Mouse (Mus musculus) ES-E14 (cell line): ENCODE measurements at regions not wholly inside any gene's neighbourhood (a gene's known extent, or its start where the extent isn't known, plus 50 kb on each side); places are given as distances from the start of the nearest gene placed in this dataset.

Experiments
- DNase-seq: peaks from one replicate; pipeline ENCODE4 v3.0.0-alpha.2; 2013; ENCODE audit warnings: low read depth, low spot score
- H3K27ac ChIP-seq: 2 replicates; pipeline ENCODE4 v1.5.1; 2012; ENCODE audit warnings: low read depth, mild to moderate bottlenecking, low read length, moderate library complexity, mixed read lengths; ENCODE audit not compliant: poor library complexity, insufficient read depth, severe bottlenecking
- H3K36me3 ChIP-seq: 2 replicates; pipeline ENCODE4 v1.6.1; 2012; ENCODE audit warnings: mild to moderate bottlenecking, low read length, moderate library complexity, mixed read lengths; ENCODE audit not compliant: control insufficient read depth, poor library complexity, insufficient read depth, severe bottlenecking
- H3K4me1 ChIP-seq, 2 experiments: fragments of 150-350 bp in 1 of 2; sonication (generic) in 1 of 2; 2 replicates each; pipeline ENCODE4 v1.6.1; 2012; ENCODE audit warnings: low read length in 2 of 2, mild to moderate bottlenecking in 1 of 2, mixed read lengths in 1 of 2; ENCODE audit not compliant: control insufficient read depth in 2 of 2, insufficient read depth in 2 of 2, poor library complexity in 1 of 2
- H3K4me3 ChIP-seq, 2 experiments: fragments of 150-350 bp in 1 of 2; sonication (generic) in 1 of 2; 2 replicates each; pipeline ENCODE4 v1.5.1; 2012; ENCODE audit warnings: low read length in 2 of 2, low read depth in 1 of 2, mild to moderate bottlenecking in 1 of 2, mixed read lengths in 1 of 2; ENCODE audit not compliant: insufficient read depth in 1 of 2, poor library complexity in 1 of 2, severe bottlenecking in 1 of 2
- H3K9ac ChIP-seq: 2 replicates; pipeline ENCODE4 v1.6.1; 2012; ENCODE audit warnings: low read depth, mild to moderate bottlenecking, low read length, mixed read lengths; ENCODE audit not compliant: poor library complexity, insufficient read depth, severe bottlenecking
- H3K9me3 ChIP-seq: fragments of 150-350 bp; sonication (generic); 2 replicates; pipeline ENCODE4 v1.6.1; 2012; ENCODE audit warnings: low read depth, mild to moderate bottlenecking, low read length; ENCODE audit not compliant: control insufficient read depth, insufficient read depth
- CHD2 ChIP-seq: IDR thresholded peaks from 2 replicates; pipeline ENCODE4 v1.6.1; 2014; ENCODE audit warnings: mild to moderate bottlenecking, low read depth, low read length, inconsistent platforms
- HCFC1 ChIP-seq: IDR thresholded peaks from 2 replicates; pipeline ENCODE4 v1.6.1; 2012; ENCODE audit warnings: low read length, inconsistent platforms, borderline replicate concordance; ENCODE audit not compliant: insufficient read depth
- MAFK ChIP-seq: IDR thresholded peaks from 2 replicates; pipeline ENCODE4 v1.6.1; 2014; ENCODE audit warnings: mild to moderate bottlenecking, low read depth, low read length, inconsistent platforms; ENCODE audit not compliant: insufficient read depth
- ZC3H11A ChIP-seq: IDR thresholded peaks from 2 replicates; pipeline ENCODE4 v1.6.1; 2012; ENCODE audit warnings: low read depth, mild to moderate bottlenecking, inconsistent platforms, low read length, borderline replicate concordance
- ZNF384 ChIP-seq: IDR thresholded peaks from 2 replicates; pipeline ENCODE4 v1.6.1; 2012; ENCODE audit warnings: low read depth, low read length, inconsistent platforms
- in situ Hi-C, 2 experiments: fragments of 600-800 bp; cut with MboI; formaldehyde crosslinking; loops; one replicate each; pipeline ENCODE4 v1.15.1; 2025; ENCODE audit warnings: low sequenced_read_pairs in 2 of 2, inconsistent platforms in 1 of 2; ENCODE audit not compliant: unreplicated experiment in 2 of 2

DNA sequence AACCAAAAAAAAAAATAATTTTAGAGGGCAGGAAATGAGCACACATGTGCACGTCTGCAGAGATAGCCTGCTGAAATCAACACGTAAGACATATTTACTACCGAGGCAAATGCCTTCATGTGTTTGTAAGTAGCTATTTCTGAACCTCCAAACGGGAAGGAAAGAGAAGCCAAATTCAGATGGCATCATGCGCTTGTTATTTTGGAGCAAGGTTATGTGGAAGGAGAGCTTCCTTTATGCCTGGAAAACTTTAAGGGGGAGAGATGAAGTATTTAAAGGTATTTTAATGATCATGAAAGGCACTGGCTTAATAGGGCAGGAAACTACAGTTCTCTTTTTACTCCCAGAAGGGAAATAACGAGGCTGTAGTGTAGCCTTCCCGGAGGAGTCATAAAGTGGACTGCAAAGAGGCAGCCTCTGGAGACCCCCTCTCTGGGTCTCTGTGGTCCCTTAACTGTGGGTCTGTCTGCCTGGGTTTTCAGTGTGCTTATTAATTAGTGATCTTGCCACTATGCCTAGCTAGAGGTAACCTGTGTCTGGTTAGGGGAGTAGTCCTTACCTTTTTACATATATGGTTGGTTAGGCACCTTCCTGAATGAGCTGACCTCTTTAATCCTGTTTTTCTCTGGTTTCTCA is 672.4 kb downstream of the Bcl11a start:
- TF ChIP-seq HCFC1: no peak
- TF ChIP-seq ZNF384: no peak
- no peak for TF ChIP-seq CHD2
- no peak for TF ChIP-seq MAFK
- no peak for TF ChIP-seq ZC3H11A
- Histone ChIP-seq H3K36me3 (no peaks in the 10 kb centered on the region), H3K4me1 (no peaks in the 10 kb centered on the region), H3K27ac (no peak overlapping the region), H3K9me3 (no peaks in the 10 kb centered on the region), H3K9ac (no peak overlapping the region), H3K4me3 (no peak overlapping the region)
- no peak for DNase-seq
- in situ Hi-C loops: no loop called here

- no peak overlapping the region for H3K9ac ChIP-seq
- TF ChIP-seq HCFC1 (no peak), ZC3H11A (no peak), ZNF384 (no peak), MAFK (no peak), CHD2 (no peak)
- in situ Hi-C loops: no loop called here
- no peak overlapping the region for H3K4me3 ChIP-seq
- H3K4me1 ChIP-seq: no peaks in the 10 kb centered on the region
- no peak overlapping the region for H3K27ac ChIP-seq
- H3K36me3 ChIP-seq: no peaks in the 10 kb centered on the region
- H3K9me3 ChIP-seq: no peaks in the 10 kb centered on the region
- no peak for DNase-seq
Observed at GRCm38 (mm10) chr11:24758130-24758529, 680.3 kb downstream of the Bcl11a start.

DNA sequence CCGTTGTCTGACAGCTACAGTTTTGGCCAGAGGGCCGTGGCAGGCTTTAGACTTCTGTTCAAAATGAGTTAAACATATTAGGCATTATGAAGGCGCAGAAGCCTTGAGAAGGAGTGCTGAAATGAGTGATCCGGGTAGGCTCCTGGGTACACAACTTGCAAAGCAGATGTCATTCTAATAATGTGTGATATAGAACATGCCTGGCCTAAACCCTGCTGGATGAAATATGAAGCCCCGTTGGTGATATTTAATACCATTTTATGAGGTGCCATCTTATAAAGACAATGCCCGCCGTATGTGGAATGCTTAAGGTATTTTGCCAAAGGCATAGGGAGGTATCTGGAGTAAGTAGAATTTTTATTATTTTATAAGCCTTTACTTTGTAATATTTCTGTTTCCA is 705.6 kb downstream of the Bcl11a start:
- Histone ChIP-seq H3K9me3 (no peaks in the 10 kb centered on the region), H3K9ac (no peak overlapping the region), H3K4me1 (no peaks in the 10 kb centered on the region), H3K4me3 (no peak overlapping the region), H3K27ac (no peak overlapping the region), H3K36me3 (no peaks in the 10 kb centered on the region)
- in situ Hi-C loops: no loop called here
- no peak for DNase-seq
- TF ChIP-seq ZNF384: no peak
- TF ChIP-seq HCFC1: no peak
- TF ChIP-seq CHD2: no peak
- TF ChIP-seq ZC3H11A: no peak
- TF ChIP-seq MAFK: no peak

GRCm38 (mm10) chr11:24789120-24789519 is 711.3 kb downstream of the Bcl11a start:
- no peaks in the 10 kb centered on the region for H3K9me3 ChIP-seq
- H3K36me3 ChIP-seq: no peaks in the 10 kb centered on the region
- no peak overlapping the region for H3K9ac ChIP-seq
- no peak overlapping the region for H3K4me3 ChIP-seq
- no peak overlapping the region for H3K27ac ChIP-seq
- in situ Hi-C loops: no loop called here
- DNase-seq: no peak
- no peak for TF ChIP-seq ZNF384
- TF ChIP-seq CHD2: no peak
- no peak for TF ChIP-seq MAFK
- TF ChIP-seq HCFC1: no peak
- no peak for TF ChIP-seq ZC3H11A
- H3K4me1 ChIP-seq: no peaks in the 10 kb centered on the region

DNA sequence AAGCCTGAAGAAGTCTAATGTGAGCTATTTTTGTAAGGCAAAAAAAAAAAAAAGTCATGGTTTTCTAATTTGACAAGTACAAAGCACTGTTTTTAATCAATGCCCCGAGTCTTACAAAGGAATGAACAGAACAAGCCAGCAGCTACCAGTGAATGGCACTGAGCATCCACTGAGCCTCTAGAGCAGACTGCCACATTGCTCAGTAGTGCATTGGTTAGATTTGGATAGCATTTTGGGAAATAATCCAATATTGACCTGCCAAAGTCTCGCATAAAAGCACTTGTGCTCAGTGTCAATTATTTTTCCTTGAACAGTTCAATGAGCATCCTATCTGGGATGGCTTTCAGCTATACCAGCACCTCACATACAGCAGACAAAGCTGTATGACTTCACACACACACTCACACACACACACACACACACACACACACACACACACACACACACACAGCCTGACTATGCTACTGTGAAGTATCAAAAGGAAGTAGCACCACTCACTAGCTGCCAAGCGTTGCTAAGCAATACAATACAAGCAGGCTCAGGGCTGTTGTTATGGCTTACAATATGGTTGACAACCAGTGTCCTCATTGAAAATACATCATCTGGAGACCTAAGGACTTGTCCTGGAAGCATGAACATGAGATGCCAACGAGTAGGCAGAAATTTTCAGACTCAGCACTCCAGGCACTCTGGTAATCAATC is 717.8 kb downstream of the Bcl11a start:
- no peaks in the 10 kb centered on the region for H3K36me3 ChIP-seq
- no peak overlapping the region for H3K27ac ChIP-seq
- TF ChIP-seq HCFC1: no peak
- TF ChIP-seq CHD2: no peak
- TF ChIP-seq ZNF384: no peak
- TF ChIP-seq ZC3H11A: no peak
- no peak for TF ChIP-seq MAFK
- in situ Hi-C loops: no loop called here
- no peaks in the 10 kb centered on the region for H3K4me1 ChIP-seq
- H3K4me3 ChIP-seq: no peak overlapping the region
- no peak overlapping the region for H3K9ac ChIP-seq
- H3K9me3 ChIP-seq: no peaks in the 10 kb centered on the region
- no peak for DNase-seq
